Mouse (Mus musculus) myocyte (in vitro differentiated cells): ENCODE results near the gene Gm17387.

Experiments used
- POLR2A ChIP-seq: IDR thresholded peaks from one replicate; pipeline ENCODE4 v1.6.1; 2011; ENCODE audit warnings: low read depth, mild to moderate bottlenecking, control low read depth, moderate library complexity; ENCODE audit not compliant: insufficient read length
- POLR2AphosphoS2 ChIP-seq: IDR thresholded peaks from one replicate; pipeline ENCODE4 v1.6.1; 2011; ENCODE audit warnings: low read depth, control low read depth; ENCODE audit not compliant: insufficient read length
- REST ChIP-seq: IDR thresholded peaks from one replicate; pipeline ENCODE4 v1.6.1; 2011; ENCODE audit warnings: mild to moderate bottlenecking, control low read depth, moderate library complexity; ENCODE audit not compliant: insufficient read depth, insufficient read length
- TCF12 ChIP-seq: IDR thresholded peaks from one replicate; pipeline ENCODE4 v1.6.1; 2011; ENCODE audit warnings: mild to moderate bottlenecking, control low read depth; ENCODE audit not compliant: poor library complexity, insufficient read depth, severe bottlenecking

DNA sequence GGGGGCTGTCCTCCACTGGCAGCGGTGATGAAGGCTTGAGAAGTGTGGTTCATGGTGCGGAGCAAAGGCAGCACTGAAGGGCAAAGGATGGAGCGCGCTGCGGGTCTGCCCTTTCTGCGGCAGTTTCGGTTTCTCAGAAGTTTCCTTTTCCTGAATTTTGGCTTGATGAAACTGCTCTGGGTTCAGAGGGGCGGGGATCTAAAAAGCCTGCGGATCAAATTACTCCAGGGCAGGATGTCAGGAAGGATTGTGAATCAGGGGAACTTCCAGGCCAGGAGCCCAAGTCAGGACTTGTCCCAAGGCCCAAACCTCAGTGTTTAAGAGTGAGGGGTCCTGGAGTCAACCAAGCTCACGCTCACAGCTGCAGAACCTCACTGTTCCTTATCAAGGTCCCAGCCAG lies 18.3 kb upstream of the Gm17387 start, which contains the start of gene Ifitm3:
- TF ChIP-seq POLR2A (peak; percentile 77), POLR2AphosphoS2 (peak; percentile 82), TCF12 (no peak), REST (no peak)
